Mouse (Mus musculus): Measurements from ENCODE around the gene Ccnq.
A peak's percentile ranks its signal among the peaks of the same experiment; 100 is the strongest.

Ccnq gene

DNA sequence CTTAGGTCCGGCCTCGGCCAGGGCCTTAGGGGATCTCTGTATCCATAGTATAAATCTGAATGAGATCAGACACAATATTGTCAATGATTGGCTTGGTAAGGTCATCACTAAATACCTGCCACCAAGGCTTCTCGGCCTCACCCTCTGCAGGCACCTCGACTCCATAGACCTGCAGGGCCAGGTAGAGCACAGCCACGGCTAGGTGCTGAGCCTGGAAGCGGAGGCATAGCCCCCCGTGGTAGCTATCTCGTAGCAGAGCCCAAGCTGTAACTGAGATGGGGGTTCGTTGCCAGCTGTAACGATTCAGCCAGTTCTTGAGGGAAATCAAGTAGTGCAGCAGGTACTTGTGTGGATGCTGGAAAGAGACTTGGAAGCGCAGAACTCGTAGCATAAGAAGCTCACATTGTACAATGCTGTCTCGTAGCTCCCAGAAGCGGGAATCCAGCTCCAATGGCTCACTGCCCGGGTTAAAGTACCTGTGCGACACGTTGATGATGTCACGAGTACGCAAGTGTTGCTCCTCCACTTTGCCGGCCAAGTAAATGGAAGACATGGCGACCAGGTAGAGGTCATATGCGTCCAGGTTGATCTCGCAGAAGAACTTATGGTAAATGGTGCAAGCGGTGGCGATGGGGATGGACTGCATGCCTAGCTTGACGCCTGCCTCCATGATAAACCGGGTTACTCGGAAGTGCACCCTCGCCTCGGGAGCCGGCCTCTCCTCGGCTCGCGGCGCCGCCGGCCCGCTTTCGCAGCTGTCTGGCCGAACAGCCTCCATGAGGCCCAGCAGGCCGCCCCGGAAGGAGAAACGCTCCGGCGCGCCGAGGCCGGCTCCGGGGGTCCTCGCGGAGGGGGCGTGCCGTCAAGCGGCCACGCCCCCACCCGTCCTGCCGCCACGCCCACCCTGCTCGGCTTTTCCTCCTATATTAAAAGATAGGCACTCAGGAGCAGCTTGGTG lies at the start of gene Ccnq:
Ccnq (minus strand) TSS at position 845 of the 958 bp plus-strand sequence.
- DNase-seq, result peak; percentile 73 to 76

DNA sequence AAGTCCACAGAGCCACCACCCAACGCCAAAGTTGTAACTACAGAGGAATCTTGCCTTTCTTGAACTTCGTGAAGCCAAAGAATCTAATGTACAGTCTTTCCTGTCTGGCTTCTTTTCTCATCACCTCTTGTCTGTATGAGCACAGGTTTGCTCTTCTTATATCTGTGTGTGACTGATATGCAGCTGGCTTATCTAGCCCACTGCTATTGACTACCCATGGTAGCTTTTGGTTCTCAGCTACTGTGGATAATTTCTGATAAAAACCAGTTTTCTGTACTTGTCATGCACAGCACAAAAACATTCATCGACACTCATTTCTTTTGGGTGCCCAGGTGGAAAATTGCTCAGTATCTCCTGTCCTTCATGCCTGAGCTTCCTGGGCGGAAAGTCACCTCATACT lies 49.6 kb upstream of the Ccnq start:
- no peak for DNase-seq

GRCm38 (mm10) chr11:78796072-78796729 lies 44.7 kb upstream of the Ccnq start:
- DNase-seq, result no peak

GRCm38 (mm10) chr11:78793116-78793515 lies 41.6 kb upstream of the Ccnq start:
- DNase-seq, result peak; percentile 5 to 7

GRCm38 (mm10) chr11:78792465-78792864 lies 40.9 kb upstream of the Ccnq start:
- peak; percentile 36 to 49 for DNase-seq

DNA sequence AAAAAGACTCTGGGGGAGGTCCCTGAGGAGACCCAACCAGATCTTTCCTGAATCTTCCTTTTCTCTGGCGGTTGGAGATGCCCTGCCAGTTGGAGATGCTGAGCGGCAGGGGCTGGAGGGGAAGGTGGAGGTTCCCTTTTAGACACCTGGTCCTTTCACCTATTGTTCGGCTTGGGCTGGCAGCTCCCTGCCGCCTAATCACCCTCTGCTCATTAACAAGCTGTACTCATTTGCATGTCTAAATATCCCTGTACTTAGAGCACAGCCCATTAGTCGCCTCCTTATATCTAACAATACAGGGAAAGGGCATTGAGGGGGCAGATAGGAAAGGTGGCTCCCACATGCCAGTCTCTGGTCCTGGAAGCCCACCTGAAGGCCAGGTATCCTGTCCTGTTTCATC lies 40.5 kb upstream of the Ccnq start:
- peak in 1 of 2 experiments; percentile 4 for DNase-seq

DNA sequence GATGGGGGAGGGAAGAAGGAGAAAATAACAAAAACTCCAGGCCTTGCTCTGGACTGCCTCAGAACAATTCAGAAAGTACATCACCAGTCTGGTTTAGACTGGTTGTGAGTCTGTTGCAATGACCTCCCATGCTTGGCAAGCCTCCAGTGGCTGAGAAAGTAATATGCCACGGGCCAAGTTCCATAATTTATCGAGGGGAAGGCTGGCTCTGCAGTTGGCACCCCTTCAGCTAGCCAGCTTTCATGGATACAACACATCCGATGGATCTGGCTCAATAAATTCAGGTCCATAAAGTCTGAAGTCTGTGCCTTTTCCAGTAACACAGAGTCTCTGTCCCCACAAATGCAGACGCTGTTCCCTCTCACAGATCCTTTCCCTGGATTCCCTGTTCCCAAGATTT lies 40.1 kb upstream of the Ccnq start:
- no peak for DNase-seq

GRCm38 (mm10) chr11:78789370-78790060 lies 38.0 kb upstream of the Ccnq start:
- DNase-seq, result no peak

DNA sequence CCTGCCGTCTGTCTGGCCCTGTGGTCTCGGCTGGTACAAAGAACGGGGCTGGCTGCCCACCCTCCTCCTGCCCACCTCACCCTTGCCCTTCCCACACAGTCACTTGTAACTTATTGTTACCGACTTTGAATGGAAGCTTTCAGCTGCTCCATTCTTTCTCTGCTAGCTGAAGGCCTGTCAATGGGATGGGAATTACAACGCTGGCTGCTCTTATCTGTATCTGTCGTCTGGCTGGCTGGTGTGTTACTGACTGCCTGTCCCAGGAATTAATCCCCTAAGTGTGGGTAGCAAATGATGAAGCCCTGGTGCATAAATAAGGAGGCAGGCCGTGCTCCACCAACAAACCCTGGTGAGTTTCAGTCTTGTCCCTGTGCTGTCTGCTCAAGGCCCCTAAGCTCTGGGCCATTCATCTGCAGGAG lies 34.5 kb upstream of the Ccnq start:
- DNase-seq, result no peak

DNA sequence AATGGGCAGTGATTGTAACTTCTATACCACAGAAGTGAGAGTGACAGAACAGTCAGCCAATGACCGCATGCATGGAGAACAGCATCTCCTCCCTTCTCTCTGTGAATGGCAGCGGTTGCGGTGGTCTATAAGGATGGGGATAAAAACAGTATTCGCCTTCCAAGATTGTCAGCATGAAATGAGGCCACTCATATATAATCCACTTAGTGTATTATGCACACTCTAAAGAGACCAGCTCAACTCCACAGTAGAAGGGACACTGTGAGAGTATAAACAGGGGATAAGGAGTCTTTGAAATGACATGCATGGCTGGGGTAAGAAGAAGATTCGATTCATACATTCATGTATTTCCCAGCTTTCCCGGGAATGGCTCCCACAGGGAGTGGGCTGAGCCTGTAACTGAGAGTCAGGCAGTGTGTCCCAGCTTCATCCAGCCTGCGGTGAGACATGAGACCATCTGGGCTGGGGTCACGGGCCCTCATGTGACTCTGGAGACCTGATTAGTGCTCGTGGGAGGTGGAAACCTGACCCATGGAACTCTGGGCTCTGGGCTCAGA lies 31.3 kb upstream of the Ccnq start:
- no peak for DNase-seq

- DNase-seq, result no peak
Measured at GRCm38 (mm10) chr11:78782326-78782725, 30.8 kb upstream of the Ccnq start.

DNA sequence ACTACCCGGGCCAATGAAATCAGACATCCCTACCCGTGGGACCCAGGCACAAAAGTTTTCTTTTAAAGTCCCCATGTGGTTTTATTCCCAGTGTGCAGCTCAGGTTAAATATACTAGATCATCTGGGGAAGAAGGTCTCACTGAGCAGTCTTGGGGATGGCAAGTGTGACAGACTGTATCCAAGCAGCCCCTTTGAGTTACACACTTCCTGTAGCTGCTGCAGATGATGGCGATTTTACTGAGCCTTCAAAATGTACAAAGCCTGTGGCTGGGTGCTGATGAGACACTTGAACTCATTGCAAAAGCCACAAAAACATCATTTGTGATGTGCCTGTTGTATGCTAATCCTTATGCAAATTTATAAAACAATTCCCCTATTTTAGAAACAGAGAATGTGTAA lies 29.0 kb upstream of the Ccnq start:
- no peak for DNase-seq

GRCm38 (mm10) chr11:78780002-78780401 lies 28.5 kb upstream of the Ccnq start:
- DNase-seq, result no peak

DNA sequence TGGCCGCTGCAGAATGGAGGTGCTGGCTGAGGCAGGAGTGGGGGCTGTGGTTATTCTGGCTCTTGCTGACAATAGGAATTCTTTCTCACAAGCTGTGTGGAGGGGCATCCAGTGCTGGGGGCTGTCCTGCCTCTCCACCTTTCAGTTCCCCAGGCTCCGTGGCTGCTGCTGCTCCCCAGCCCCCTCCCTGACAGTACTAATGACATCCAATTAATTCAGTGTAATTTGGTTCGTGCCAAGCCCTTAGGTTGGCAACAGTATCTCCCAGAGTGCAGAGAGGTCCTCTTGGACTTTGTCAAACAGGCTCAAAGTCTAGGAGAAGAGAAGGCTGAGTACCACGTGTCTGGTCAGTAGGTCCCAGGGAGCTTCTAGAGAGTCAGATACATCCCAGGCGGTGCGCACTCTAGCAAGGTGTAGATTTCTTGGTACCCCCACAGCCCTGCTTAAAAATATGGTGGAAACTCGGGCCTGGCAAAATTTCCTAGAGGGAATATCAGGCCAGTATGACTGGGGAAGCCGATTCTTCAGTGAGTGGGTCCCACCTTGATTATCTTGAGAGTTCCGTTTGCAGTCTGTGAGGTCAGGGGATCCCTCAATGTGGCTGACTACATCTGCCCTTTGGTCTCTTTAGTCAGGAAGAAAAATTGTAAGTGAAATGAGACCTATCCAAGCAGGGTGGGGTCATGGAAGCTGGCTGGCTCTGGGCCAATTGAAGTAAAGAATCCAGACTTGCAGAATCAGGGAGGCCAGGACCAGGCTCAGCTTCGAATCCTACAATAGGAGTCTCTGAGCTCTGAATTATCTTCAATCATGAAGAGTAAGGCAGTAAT lies 26.5 kb upstream of the Ccnq start:
- DNase-seq, result no peak

- DNase-seq, result no peak
Measured at GRCm38 (mm10) chr11:78771751-78772283, 20.3 kb upstream of the Ccnq start.

DNA sequence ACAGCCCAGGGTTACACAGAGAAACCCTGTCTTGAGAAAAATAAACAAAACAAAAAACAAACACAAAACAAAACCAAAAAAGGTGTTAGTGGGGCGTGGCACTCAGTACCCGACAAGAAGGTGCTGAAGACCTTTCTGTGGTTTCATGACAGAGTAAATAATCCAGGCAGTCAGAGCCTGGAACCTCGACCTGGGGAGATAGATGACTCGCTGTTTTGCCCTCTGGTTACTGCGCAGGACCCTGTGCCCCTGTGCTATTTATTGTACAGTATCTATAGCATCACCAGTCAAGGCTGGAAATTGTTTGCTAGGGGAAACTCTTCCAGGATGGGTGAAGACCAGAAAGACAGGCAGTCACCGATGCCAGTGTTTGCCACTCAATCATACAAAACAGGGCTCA lies 18.9 kb upstream of the Ccnq start:
- no peak for DNase-seq

DNA sequence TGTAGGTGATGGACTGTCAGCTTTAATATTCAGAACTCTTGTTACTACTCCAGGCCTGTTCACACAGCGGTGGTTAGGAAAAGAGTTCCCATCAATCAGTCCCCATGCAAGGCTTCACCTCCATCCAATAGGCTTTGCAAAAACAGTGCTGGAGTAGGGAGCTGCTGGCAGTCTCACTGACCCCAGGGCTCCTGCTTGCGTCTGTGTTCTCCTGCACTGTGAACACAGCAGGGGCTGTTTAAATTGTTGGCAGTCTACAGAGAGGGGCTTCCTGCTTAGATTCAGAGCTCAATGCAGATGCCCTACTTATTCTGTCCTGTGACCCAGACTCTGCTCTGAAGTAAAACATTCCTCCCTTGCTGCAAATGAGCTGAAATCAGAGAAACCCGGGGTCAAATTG lies 17.2 kb upstream of the Ccnq start:
- DNase-seq, result no peak

GRCm38 (mm10) chr11:78766069-78766830 lies 14.7 kb upstream of the Ccnq start:
- no peak for DNase-seq

- DNase-seq, result no peak
Measured at GRCm38 (mm10) chr11:78764820-78765219, 13.3 kb upstream of the Ccnq start.

DNA sequence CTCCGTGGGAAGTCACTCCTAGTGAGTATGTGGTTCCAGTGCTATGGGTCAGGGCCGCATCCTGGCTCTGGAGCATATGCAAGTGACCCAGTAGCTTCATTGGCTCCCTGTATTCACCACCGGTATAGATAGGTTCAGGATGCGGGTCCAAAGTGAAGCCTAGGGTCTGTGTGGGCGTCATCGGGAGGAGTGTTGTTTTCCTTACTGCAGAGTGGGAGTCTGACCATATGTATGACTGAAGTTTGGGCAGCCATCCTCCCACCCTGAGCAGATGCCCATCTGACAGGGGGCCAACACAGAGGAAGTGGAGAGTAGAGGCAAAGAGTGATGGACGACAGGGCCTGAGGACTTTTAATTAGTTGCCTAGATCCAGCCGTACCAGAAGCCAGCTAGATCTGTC lies 12.8 kb upstream of the Ccnq start:
- DNase-seq, result no peak

GRCm38 (mm10) chr11:78762201-78762600 lies 10.7 kb upstream of the Ccnq start:
- DNase-seq, result no peak
